Mouse (Mus musculus): ENCODE data around the gene Olfr12.

GRCm38 (mm10) chr1:92637501-92638172 is 20.0 kb downstream of the Olfr12 start:
- TF ChIP-seq POLR2A (IDR thresholded peaks at IDR 0.05; ENCODE audit: extremely low read depth, insufficient read depth, low read length) (no peak), CTCF (IDR thresholded peaks at IDR 0.05; ENCODE audit: extremely low read depth, insufficient read depth, low read length) (no peak)

Measured in cortical plate, adult 2 months (tissue).